Mouse (Mus musculus) lung, embryonic 15.5 days (tissue): ENCODE data around the gene Plppr5. TPM values are rescaled to one million over a fixed set of nuclear protein-coding genes. Genes with fewer than 3 reads are reported as not detected.

Experiments used
- ATAC-seq: fragments of 200-750 bp; cut with Nextera tagmentation; 2 replicates; pipeline ENCODE4 v1.8.0; 2017; ENCODE audit warnings: moderate number of reproducible peaks, borderline replicate concordance; ENCODE audit not compliant: low FRiP score, low TSS enrichment; ENCODE audit errors: extremely low read depth
- H3K27ac ChIP-seq: fragments of 300-500 bp; sonication (generic); 2 replicates; pipeline ENCODE4 v1.5.1; 2015; ENCODE audit warnings: moderate library complexity, mild to moderate bottlenecking, inconsistent platforms
- H3K27me3 ChIP-seq: fragments of 300-500 bp; sonication (generic); 2 replicates; pipeline ENCODE4 v1.6.1; 2015; ENCODE audit warnings: inconsistent platforms
- H3K36me3 ChIP-seq: fragments of 300-500 bp; sonication (generic); 2 replicates; pipeline ENCODE4 v1.6.1; 2015; ENCODE audit warnings: inconsistent platforms
- H3K4me1 ChIP-seq: fragments of 300-500 bp; sonication (generic); 2 replicates; pipeline ENCODE4 v1.6.1; 2015; ENCODE audit warnings: inconsistent platforms
- H3K4me2 ChIP-seq: fragments of 300-500 bp; sonication (generic); 2 replicates; pipeline ENCODE4 v1.6.1; 2015; ENCODE audit warnings: inconsistent platforms, mild to moderate bottlenecking, moderate library complexity
- H3K4me3 ChIP-seq: fragments of 300-500 bp; sonication (generic); 2 replicates; pipeline ENCODE4 v1.5.1; 2015; ENCODE audit warnings: mild to moderate bottlenecking, inconsistent platforms
- H3K9ac ChIP-seq: fragments of 300-500 bp; sonication (generic); 2 replicates; pipeline ENCODE4 v1.6.1; 2015; ENCODE audit warnings: inconsistent platforms
- H3K9me3 ChIP-seq: fragments of 300-500 bp; sonication (generic); 2 replicates; pipeline ENCODE4 v1.6.1; 2016; ENCODE audit warnings: inconsistent platforms
- WGBS: fragments of 180-500 bp; shearing (Covaris S2); methylation state at CpG from one replicate; pipeline ENCODE4 v1.1.7; 2015; 5-methylcytosine and 5-hydroxymethylcytosine counted together
- polyA plus RNA-seq: library from polyadenylated mRNA; unstranded; fragments of >200 nt; fragmentation: Nextera tagmentation; extraction: Ambion mirVana; gene quantifications from 2 replicates; pipeline ENCODE4 v1.2.1, GENCODE M21; 2015

Gene Plppr5
- polyA plus RNA-seq, 1 experiment from 2014 or later, result 1.5 TPM

GRCm38 (mm10) chr3:117716534-117717280 is 142.1 kb downstream of the Plppr5 start:
- Histone ChIP-seq H3K36me3 (no peaks in the 10 kb centered on the region), H3K9ac (no peak overlapping the region), H3K27me3 (no peaks in the 10 kb centered on the region), H3K9me3 (no peaks in the 10 kb centered on the region), H3K4me1 (no peaks in the 10 kb centered on the region), H3K4me2 (no peak overlapping the region), H3K4me3 (no peak overlapping the region), H3K27ac (no peak overlapping the region)
- ATAC-seq, result no peak
- WGBS, result 66% methylated on average over 3 of the region's 3 CpGs

GRCm38 (mm10) chr3:117723390-117723789 is 148.8 kb downstream of the Plppr5 start:
- no peak overlapping the region for H3K4me3 ChIP-seq
- H3K27ac ChIP-seq, result no peak overlapping the region

GRCm38 (mm10) chr3:117724521-117724920 is 149.9 kb downstream of the Plppr5 start:
- Histone ChIP-seq H3K27ac (no peak overlapping the region), H3K4me2 (no peak overlapping the region), H3K27me3 (no peaks in the 10 kb centered on the region), H3K9ac (no peak overlapping the region), H3K4me3 (no peak overlapping the region), H3K36me3 (no peaks in the 10 kb centered on the region), H3K9me3 (no peaks in the 10 kb centered on the region), H3K4me1 (no peaks in the 10 kb centered on the region)
- WGBS, result 68% methylated on average over 5 of the region's 5 CpGs
- no peak for ATAC-seq

More at GRCm38 (mm10) chr3:117723390-117723789, 148.8 kb downstream of the Plppr5 start:
- Histone ChIP-seq H3K4me1 (no peaks in the 10 kb centered on the region), H3K27me3 (no peaks in the 10 kb centered on the region), H3K36me3 (no peaks in the 10 kb centered on the region), H3K4me2 (no peak overlapping the region), H3K9ac (no peak overlapping the region), H3K9me3 (no peaks in the 10 kb centered on the region)
- ATAC-seq, result no peak

GRCm38 (mm10) chr3:117725501-117725900 is 150.9 kb downstream of the Plppr5 start:
- H3K4me1 ChIP-seq, result no peaks in the 10 kb centered on the region
- H3K36me3 ChIP-seq, result no peaks in the 10 kb centered on the region
- no peak for ATAC-seq
- no peak overlapping the region for H3K27ac ChIP-seq
- no peaks in the 10 kb centered on the region for H3K9me3 ChIP-seq
- no peaks in the 10 kb centered on the region for H3K27me3 ChIP-seq
- H3K9ac ChIP-seq, result no peak overlapping the region
- no peak overlapping the region for H3K4me3 ChIP-seq
- H3K4me2 ChIP-seq, result no peak overlapping the region
- WGBS, result 53% methylated on average over 1 of the region's 1 CpGs

- no peaks in the 10 kb centered on the region for H3K9me3 ChIP-seq
These were observed 153.5 kb downstream of the Plppr5 start for GRCm38 (mm10) chr3:117728136-117728535.

GRCm38 (mm10) chr3:117729121-117730072 is 154.8 kb downstream of the Plppr5 start:
- ATAC-seq, result no peak
- H3K9me3 ChIP-seq, result no peaks in the 10 kb centered on the region
- H3K4me1 ChIP-seq, result no peaks in the 10 kb centered on the region
- H3K27me3 ChIP-seq, result no peaks in the 10 kb centered on the region
- no peak overlapping the region for H3K4me3 ChIP-seq
- 70% methylated on average over 9 of the region's 9 CpGs for WGBS
- H3K9ac ChIP-seq, result no peak overlapping the region
- H3K36me3 ChIP-seq, result no peaks in the 10 kb centered on the region
- no peak overlapping the region for H3K27ac ChIP-seq
- H3K4me2 ChIP-seq, result no peak overlapping the region

More at GRCm38 (mm10) chr3:117728136-117728535, 153.5 kb downstream of the Plppr5 start:
- ATAC-seq, result no peak
- H3K4me2 ChIP-seq, result no peak overlapping the region
- H3K4me1 ChIP-seq, result no peaks in the 10 kb centered on the region
- no peaks in the 10 kb centered on the region for H3K27me3 ChIP-seq
- no peak overlapping the region for H3K27ac ChIP-seq
- no peaks in the 10 kb centered on the region for H3K36me3 ChIP-seq
- H3K4me3 ChIP-seq, result no peak overlapping the region
- H3K9ac ChIP-seq, result no peak overlapping the region
- WGBS, result 17% methylated on average over 1 of the region's 1 CpGs

GRCm38 (mm10) chr3:117731545-117731944 is 156.9 kb downstream of the Plppr5 start:
- H3K27me3 ChIP-seq, result no peaks in the 10 kb centered on the region

GRCm38 (mm10) chr3:117732661-117733060 is 158.0 kb downstream of the Plppr5 start:
- Histone ChIP-seq H3K9ac (no peak overlapping the region), H3K36me3 (no peaks in the 10 kb centered on the region), H3K4me1 (no peaks in the 10 kb centered on the region), H3K4me3 (no peak overlapping the region), H3K9me3 (no peaks in the 10 kb centered on the region), H3K27me3 (no peaks in the 10 kb centered on the region), H3K27ac (no peak overlapping the region), H3K4me2 (no peak overlapping the region)
- no peak for ATAC-seq
- 78% methylated on average over 4 of the region's 4 CpGs for WGBS

More at GRCm38 (mm10) chr3:117731545-117731944, 156.9 kb downstream of the Plppr5 start:
- Histone ChIP-seq H3K4me1 (no peaks in the 10 kb centered on the region), H3K27ac (no peak overlapping the region), H3K9ac (no peak overlapping the region), H3K36me3 (no peaks in the 10 kb centered on the region), H3K4me3 (no peak overlapping the region), H3K4me2 (no peak overlapping the region), H3K9me3 (no peaks in the 10 kb centered on the region)
- ATAC-seq, result no peak
- WGBS, result 68% methylated on average over 3 of the region's 3 CpGs

Other genes starting within 250 kb of the Plppr5 start
- gene Plppr4, start 214.0 kb upstream of the Plppr5 start, polyA plus RNA-seq, result 0.29 and 0.54 TPM in 2 replicates